Mouse (Mus musculus) cerebellum, postnatal 36 days (tissue): Measurements from ENCODE around the gene 2810408A11Rik.
A peak's percentile ranks its signal among the peaks of the same experiment; 100 is the strongest.

Experiments used
- DNase-seq, 2 experiments: peaks; one replicate each; pipeline ENCODE4 v3.0.0; 2021 to 2022; ENCODE audit warnings: mixed read lengths in 2 of 2

Gene 2810408A11Rik

DNA sequence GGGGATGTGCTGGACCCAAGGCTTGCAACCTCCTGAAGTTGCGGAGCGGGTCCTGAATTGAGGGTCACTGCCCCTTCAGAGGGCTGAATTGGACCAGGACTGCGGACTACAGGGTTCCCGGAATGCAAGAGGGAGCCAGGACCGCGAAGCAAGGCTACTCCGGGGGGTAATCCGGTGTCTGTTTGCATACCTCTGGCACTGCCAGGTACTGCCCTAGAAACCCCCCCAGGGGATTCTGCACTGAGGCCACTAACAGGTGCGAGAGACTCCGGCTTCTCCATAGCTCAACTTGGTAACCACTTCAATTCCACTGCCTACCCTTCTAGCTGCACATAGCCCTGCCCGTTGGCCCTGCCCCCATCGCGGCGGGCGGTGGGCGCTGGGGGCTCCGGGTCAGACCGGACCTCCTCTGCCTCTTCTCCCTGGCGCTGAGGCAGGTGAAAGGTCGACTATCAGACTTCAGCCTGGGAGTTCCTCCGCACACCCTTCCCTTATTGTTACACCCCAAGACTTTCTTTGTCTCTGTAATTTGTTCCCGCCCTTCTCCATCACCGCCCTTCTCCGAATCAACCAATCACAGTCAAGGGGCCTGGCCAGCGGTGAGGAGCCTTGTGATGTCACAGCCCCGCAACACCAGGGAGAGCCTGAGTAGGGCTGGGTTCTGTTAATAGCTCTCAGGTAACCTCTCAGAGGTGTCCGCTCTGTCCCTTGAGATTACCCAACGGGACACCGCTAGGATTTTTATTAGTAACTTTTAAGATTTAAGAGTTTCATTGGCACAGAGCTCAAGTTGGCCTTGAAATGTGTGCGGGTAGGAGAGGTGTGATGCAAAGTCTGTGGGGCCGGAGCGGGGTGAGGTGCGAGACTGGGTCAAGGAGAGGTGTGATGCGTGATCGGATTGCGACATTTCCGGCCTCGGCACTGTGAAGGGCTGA lies at the start of gene 2810408A11Rik, which contains the start of gene Neurl4:
Gene 2810408A11Rik (minus strand): TSS at position 517 of the 935 bp plus-strand sequence.
Gene Neurl4 (plus strand): TSS at position 602 of the 935 bp plus-strand sequence.
- DNase-seq, result peak; percentile 85 to 87

GRCm38 (mm10) chr11:69948763-69949150 lies 48.0 kb upstream of the 2810408A11Rik start:
- peak; percentile 79 to 84 for DNase-seq

DNA sequence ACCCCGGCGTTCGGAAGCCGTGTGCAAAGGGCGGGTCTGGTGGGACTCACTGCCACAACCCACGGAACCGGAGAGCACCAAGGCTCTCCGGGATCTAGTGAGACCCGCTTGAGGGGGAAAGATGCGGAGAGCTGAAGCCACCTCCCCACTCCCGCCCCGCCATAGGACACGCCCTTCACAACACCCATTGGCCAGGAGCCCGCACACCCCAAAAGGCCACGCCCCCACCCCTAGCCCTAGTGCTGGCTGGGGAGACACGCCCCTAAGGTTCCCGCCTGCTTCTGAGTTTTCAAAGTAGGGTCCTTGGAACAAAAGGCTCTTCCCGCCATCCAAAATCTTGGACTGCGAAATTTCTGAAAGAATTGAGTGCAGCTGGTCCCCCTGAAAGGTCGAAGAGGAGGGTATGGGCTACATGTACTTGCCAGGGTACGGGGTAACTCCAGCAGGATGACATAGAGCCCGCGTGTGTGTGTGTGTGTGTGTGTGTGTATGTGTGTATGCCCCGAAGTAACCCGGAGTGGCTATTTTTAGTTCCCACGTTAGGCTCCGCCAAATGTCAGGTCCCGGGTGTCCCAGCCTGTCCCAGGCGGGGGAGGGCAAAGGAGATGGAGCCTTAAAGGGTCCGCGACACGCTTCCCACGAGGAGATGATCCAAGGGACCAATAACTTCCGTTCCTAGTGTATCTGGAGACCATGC lies 47.4 kb upstream of the 2810408A11Rik start, which contains the start of gene Slc2a4:
Gene Slc2a4 (minus strand): TSS at position 123 of the 697 bp plus-strand sequence.
- peak; percentile 46 to 64 for DNase-seq

DNA sequence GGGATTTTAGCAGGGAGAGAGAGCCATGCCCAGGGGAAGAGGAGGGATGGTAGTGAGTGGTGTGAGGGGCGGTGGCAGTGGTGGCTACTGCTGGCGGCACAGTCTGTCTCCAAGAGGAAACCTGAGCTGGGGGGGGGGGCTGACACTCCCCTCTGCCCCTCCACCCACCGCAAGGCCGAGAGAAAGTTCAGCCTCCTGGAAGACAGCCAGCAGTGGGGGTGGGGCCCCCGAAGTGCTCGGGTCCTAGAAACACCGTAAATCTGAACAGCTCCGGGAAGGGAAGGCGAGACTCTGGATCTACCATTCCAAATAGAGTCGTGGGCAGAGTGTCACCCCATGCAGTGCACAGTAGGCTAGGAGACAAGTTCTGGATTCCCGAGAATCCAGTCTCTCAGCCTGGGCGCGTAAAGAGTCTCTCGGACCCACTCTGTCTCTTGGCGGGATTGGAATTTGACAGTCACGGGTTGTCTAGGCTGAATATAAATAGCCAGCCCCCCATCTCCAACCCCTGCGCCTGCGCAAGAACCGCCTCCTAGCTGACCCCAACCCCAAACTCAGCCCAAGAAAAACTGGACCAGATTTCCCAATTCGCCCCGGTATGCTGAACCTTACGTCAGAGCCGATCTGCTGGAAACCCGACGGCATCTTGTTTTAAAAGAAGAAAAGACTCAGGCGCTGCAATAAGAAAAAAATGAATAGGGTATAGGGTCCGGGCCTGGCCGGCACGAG lies 46.7 kb upstream of the 2810408A11Rik start:
- no peak for DNase-seq

- no peak for DNase-seq
Measured at GRCm38 (mm10) chr11:69945997-69946891, 45.5 kb upstream of the 2810408A11Rik start.

DNA sequence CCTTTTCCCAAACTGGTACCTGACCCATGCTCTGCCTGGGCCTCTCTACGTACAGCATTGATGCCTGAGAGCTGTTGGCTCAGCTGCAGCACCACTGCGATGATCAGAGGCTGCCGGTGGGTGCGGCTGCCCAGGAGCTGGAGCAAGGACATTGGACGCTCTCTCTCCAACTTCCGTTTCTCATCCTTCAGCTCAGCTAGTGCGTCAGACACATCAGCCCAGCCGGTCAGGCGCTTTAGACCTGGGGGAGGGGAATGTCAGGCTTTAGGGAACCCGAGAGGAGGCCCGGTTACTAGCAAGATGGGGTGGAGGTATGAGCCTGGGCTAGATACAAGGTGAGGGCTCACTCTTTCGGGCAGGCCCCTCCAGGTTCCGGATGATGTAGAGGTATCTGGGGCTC lies 44.4 kb upstream of the 2810408A11Rik start:
- no peak for DNase-seq

DNA sequence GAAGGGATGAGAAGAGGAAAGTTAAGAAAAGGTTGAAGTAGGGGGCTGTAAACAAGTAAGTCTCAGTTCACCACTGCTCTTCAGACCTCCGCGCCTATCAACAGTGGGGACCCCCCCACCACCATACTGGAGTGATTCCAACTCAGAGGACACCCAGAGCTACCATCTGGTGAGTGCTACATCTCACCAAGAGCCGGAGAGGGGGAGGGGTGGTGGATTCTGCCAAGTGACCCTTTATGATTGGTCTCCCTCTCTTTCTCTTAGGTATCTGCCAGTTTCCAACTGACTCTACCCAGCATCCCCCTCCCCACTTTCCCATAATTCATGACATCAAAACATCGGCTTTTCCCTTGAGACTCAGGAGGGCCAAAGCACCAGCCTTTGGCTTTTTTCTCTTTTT lies 40.2 kb upstream of the 2810408A11Rik start:
- DNase-seq, result no peak

GRCm38 (mm10) chr11:69939731-69940130 lies 38.9 kb upstream of the 2810408A11Rik start:
- no peak for DNase-seq

- DNase-seq, result no peak
Measured at GRCm38 (mm10) chr11:69939181-69939580, 38.4 kb upstream of the 2810408A11Rik start.

DNA sequence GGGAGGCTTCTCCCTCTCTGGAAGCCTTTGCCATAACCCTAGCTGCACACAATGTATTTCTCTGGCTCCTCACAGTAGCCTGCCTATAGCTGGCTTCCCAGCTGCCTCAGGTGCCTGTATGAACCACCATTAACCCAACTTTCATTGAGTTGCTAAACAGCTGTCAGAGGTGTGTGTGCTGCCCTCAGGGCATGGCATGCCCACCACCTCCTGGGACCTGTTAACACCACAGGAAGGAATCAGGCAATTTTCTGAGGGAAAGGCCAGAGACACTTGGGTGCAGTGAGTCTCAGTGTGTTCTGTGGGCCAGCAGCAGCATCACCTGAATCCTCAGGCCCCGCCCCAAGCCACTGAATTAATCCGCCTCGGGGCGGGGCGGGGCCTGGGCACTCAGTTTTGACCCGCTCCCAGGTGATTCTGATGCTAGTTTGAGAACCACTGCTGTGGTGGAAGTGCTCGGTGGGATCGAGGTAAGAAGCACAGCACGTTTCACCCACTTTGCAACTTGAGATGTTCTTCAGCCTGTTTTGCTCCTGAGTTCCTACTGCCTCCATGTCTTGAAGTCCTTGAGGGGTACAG lies 37.7 kb upstream of the 2810408A11Rik start:
- no peak for DNase-seq

DNA sequence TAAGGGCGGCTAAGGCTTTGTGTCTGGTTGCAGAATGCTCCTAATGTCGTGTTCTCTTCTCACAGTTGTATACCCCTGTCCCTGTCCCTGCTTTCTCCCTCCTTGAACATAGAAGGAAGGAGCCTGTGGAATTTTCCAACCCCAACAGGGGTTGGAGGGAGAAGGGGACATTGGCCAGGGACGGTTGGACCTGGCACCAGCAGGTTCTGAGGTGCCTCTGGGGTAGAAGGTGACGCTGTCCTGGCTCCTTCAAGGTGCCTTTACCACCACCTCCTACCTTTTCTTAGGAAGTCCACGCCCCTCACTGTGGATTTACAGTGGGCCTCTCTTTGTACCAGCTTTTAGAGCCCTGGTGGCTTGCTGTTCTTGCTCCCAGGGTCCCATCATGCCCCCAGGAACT lies 37.0 kb upstream of the 2810408A11Rik start:
- no peak for DNase-seq

- DNase-seq, result no peak
Measured at GRCm38 (mm10) chr11:69937385-69937784, 36.6 kb upstream of the 2810408A11Rik start.

GRCm38 (mm10) chr11:69936714-69937347 lies 36.0 kb upstream of the 2810408A11Rik start:
- no peak for DNase-seq

DNA sequence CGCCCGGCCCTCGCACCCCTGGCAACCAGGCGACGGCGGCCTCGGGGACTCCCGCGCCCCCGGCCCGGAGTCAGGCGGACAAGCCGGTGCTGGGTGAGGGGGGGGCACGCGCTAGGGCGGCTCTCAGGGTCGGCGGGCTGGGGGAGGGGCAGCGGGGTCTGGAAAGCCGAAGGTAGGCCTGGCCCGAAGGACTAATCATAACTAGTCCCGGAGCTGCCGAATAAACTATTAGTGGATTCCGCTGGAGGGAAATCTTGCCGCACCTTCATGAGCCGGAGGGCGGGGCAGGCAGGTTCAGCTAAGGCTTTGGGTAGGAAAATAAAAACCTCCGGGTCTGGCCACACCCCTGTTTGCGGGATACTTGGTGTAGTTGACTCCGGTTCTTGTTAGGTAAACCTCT lies 35.4 kb upstream of the 2810408A11Rik start:
- DNase-seq, result peak in 1 of 2 experiments; percentile 27

GRCm38 (mm10) chr11:69935137-69935879 lies 34.5 kb upstream of the 2810408A11Rik start, which contains the start of gene Ybx2:
Gene Ybx2 (plus strand): TSS chr11:69935796.
- DNase-seq, result peak; percentile 88 to 95

- no peak for DNase-seq
Measured at GRCm38 (mm10) chr11:69934681-69935080, 33.9 kb upstream of the 2810408A11Rik start.

GRCm38 (mm10) chr11:69934169-69934568 lies 33.4 kb upstream of the 2810408A11Rik start:
- peak; percentile 86 to 92 for DNase-seq

DNA sequence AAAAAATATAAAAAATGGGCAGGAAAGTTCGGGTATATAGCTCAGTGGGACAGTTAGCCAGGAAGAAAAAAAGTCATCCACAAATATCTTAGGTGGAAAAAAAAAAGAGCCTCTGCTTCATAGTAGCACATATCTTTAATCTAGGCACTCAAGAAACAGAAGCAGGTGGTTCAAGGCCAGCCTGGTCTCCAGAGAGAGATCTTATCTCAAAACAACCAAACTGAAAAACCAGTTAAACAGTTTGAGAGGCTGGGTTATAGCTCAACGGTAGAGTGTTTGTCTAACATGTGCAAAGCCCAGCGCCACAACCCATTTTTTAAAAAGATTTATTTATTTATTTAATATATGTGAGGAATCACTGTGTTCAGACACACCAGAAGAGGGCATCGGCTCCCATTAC lies 32.3 kb upstream of the 2810408A11Rik start:
- no peak for DNase-seq

DNA sequence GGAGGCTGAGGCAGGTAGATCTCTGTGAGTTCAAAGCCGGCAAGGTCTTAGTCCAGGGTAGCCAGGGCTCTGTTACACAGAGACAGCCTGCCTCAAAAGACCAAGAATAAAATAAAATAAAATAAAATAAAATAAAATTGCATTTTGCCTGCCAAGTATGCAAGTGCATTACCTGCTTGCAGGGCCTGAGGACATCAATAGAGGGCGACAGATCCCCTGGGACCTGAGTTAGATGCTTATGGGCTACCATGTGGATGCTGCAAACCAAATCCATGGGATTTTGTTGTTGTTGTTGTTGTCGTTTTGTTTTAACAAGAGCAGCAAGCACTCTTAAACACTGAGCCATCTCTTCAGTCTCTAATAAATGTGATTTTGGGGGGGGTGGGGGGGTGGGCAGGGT lies 31.5 kb upstream of the 2810408A11Rik start:
- DNase-seq, result no peak

GRCm38 (mm10) chr11:69931769-69932168 lies 31.0 kb upstream of the 2810408A11Rik start:
- DNase-seq, result no peak
